Mouse (Mus musculus): ENCODE results near the gene Plcd3.
A peak's percentile ranks its signal among the peaks of the same experiment; 100 is the strongest.

The Plcd3 gene

DNA sequence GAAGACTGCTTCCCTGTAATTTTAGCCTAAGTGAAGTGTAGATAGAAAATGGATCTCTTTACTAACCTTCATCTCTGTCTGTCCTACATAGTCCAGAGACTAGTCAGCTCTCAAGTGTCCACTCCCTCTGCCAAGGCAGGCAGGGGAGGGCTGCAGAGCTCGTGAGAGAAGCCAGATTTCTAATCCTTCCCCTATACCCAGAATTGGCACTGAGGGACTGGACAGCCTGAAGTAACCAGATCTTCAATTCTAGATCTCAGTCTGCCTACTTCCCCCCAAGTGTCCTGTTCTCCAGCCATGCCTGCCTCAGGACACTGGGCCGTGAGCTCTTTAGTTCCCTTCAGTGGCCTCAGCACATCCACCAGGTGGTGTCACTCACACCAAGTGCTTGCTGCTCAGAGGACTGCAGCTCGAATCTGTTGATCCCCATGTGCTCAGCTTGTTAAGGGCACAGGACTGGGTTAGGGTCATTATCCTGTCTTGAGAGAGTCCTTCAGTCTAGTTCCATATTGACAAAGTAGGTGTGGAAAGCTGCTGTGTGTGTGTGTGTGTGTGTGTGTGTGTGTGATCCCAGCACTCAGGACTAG lies 42.9 kb downstream of the Plcd3 start:
- no peak for DNase-seq

DNA sequence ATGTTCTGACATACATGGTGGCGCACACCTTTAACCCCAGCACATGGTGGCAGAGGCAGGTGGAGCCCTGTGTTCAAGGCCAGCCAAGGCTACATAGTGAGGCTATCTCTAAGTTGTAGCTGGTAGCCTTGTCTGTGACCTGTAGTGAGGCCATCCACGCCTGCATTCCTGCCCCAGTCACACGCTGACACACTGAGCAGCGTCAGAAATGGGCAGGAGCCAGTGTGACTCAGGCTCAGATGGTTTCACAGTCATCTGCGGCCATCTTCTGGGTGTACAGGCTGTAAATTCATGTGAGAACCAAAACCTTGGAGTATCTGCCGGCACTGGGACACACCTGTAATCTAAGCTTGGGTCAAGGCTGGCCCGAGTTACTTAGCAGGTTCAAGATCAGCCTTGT lies 44.8 kb downstream of the Plcd3 start:
- no peak for DNase-seq

DNA sequence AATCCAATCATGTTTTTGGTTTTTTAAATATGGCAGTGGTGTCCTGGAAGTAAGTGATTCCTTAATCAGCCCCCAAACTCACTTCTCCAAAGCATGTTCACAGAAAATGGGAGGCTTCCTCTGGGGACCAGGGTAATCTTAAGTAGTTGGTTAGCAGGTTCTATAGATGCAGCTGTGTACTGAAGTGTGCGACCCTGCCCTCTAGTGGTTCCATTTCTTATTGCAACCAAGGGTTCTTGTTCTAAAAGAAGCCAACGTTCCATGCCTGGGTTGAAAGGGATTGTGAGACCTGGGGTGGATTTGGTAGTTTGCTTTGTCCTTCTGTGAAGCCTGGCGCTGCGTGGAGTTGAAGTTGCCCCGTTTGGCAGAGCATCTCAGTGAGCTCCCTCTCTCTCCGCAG lies 46.7 kb downstream of the Plcd3 start:
- DNase-seq = peak; percentile 87 to 91

DNA sequence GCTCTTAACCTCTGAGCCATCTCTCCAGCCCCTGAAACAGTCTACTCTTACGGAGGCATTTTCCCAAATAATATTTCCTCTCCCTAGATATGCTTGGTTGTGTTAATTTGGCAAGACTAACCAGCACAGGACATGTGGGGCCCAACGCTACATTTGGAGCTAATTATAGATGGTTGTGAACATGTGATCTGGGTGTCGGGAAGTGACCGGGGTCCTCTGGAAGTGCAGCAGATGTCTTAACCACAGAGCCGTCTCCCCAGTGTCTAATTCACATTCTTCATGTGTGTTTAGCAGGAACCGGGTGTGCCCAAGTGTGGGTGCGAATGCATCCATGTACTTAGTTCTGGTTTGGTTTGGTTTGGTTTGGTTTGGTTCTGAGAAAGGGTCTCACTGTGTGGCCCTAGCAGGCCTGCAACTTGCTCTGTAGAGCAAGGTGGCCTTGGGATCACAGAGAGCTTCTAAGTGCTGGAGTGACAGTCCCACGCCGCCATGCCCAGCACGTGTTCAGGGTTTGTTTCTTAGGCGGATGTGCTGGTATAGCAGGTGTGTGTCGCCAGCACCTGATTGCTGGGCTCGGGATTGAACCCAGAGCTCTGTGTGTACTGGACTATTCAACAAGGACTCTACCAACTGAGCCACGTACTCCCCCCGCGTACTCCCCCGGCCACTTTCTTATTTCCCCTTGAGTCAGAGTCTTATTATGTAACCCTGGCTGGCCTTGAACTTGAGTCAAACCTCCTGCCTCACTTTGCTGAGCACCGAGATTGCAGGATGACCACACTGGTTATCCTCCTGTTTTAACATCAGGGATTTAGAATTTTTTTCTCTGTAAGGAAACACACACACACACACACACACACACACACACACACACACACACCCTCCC lies 48.0 kb downstream of the Plcd3 start:
- no peak for DNase-seq

DNA sequence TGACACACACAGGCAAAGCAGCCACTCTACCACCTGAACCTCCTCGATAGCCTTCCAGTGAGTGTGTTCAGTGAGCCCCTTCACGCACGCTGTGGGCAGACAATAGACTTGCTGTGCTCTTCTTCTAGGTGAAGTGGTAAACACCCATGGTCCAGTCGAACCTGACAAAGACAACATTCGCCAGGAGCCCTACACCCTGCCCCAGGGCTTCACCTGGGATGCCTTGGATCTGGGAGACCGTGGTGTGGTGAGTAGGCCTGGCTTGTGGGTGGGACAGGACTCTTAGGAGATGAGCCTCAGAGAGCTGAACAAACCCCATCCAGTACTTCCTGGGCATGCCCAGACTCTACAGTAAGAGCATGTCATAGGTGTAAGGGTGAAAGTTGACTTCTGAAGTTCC lies 49.4 kb downstream of the Plcd3 start:
- DNase-seq = no peak

DNA sequence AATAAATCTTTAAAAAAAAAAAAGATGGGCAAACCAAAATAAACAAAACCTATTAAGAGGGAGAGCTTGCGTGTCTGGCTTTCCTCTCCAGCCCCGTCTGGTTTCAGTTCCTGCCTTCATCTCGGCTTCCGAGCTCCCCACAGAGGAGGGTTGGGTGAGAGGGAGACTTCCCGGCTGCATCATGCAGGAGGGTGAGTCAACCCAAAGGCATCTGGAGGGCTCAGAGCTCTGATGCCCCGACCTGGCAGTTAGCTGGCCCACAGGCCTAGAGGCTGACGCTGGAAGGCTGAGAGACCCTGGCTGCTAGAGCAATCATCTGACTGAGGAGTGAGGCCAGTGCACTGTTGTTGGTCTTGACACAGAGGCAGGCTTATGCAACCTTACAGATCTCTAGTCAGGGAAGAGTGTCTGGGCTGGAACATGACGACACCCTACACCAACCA lies 50.2 kb downstream of the Plcd3 start:
- no peak for DNase-seq

DNA sequence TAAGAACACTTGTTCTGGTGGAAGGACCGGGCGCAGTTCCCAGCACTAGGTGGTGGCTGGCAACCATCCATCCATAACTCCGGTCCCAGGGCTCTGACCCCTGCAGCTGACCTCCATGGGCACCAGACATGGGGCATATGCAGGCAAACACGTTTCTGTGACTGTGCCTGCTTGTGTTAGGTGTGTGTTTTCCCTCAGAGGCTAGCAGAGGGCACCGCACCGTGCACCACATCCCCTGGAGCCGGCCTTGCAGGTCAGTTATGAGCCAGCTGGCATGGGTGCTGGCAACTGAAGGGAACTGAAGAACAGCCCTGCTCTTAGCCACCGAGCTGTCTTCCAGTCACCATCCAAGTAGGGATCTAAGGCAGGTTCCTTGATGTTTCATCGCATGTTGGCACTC lies 51.3 kb downstream of the Plcd3 start:
- peak in 1 of 2 experiments; percentile 47 for DNase-seq

DNA sequence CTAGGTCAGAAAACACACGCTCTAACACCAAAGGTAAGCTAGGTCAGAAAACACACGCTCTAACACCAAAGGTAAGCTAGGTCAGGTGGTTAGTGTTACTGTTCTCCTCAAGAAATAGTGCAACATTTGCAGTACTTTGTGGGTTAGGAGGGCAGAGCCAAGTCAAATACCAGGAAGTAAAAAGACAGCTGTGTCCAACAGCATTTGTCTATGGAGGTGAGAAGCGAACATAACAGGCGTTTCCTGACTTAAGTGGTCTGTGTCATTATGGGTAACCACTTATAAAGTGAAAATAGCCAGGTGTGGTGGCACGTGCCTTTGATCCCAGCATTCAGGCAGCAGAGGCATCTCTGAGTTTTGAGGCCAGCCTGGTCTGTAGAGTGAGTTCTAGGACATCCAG lies 51.8 kb downstream of the Plcd3 start:
- DNase-seq = no peak

DNA sequence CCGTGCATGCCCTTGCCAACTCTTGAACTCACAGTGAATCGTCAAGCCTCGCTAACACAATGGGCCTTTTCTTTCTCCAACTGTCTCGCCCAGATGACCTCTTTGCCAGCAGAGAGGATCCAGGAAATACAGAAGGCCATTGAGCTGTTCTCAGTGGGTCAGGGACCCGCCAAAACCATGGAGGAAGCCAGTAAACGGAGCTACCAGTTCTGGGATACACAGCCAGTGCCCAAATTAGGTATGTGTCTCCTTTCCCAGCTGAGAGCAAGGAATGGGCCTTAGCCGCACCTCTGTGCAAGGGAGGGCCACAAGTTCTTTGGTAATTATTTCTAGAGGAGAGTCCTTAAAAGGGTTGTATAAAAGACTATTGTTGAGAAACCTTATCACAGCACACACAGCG lies 55.2 kb downstream of the Plcd3 start:
- DNase-seq = no peak

DNA sequence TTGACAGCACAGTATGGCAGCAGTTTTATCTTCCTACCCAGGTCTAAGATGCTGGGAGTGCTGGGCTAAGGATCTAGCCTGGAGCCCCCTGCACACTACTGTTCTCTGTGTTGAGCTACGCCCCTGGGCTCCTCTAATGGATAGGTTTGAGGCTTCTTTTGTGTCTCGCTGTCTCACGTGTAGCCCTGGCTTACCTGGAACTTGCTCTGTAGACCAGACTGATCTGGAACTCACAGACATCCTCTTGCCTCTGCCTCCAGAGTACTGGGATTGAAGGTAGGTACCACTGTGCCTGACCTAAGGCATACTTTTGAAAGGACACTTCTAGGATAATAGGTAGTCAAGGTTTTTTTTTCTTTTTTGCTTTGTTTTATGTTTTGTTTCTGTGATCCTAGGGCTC lies 57.5 kb downstream of the Plcd3 start:
- DNase-seq = no peak

DNA sequence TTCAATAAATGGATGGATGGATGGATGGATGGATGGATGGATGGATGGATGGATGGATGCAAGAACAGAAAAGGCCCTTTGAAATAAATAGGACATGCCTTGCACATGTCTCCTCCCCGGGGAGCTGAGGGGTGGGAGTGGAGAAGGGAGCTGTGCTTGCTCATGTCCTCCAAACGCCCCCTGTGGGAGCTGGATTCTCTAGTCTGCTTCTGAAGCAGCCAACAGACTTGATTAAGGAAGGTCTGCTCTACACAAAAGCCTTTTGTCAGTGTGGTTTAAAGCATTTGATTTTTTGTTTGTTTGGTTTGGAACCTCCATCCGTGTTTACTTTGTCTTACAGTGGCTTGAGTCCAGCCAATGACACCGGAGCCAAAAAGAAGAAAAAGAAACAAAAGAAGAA lies 58.6 kb downstream of the Plcd3 start:
- peak in 1 of 2 experiments; percentile 31 for DNase-seq

DNA sequence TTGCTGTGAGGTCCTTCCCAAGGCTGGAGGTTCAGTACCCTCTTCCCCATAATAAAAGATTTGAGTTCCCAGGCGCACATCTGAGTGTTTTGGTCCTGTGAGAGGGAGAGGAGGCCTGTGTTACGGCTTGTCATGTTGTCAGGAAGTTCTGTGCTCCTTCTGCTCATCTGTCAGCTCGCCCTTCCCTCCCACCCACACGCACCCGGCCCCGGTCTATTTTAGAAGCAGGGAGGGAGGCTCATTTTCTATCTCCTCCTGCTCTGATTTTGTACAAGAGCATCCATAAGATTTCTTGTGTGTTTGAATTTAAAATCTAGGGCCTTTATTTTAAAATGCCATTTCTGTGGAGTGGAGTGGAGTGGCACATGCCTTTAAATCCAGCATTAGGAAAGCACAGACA lies 63.4 kb downstream of the Plcd3 start:
- DNase-seq = no peak

DNA sequence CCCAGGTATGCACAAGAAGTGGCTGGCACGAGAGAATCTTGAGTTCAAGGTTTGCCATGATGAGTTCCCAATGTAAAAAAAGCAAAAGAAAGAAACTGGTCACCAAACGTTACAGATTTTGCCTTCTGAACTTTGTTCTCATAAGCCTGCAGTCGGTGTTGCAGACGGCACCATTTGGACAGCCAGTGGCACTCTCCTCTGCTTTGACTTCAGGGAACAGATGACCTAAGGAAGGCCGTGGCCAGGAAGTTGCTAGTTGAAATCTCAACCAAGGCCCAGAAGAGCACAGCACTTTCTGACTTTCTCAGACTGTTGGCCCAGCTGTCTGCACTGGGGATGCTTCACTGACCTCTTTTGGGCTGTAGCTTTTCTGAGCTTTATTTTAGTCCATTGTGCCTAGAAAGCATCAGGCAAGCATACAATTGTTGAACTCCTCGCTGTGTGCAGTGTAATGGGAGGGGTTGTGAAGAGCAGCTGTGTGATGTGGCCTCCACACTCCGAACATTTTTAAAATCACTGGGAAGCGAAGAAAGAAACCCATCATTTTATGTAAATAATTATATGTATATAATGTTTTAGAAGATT lies 64.5 kb downstream of the Plcd3 start:
- DNase-seq = no peak

DNA sequence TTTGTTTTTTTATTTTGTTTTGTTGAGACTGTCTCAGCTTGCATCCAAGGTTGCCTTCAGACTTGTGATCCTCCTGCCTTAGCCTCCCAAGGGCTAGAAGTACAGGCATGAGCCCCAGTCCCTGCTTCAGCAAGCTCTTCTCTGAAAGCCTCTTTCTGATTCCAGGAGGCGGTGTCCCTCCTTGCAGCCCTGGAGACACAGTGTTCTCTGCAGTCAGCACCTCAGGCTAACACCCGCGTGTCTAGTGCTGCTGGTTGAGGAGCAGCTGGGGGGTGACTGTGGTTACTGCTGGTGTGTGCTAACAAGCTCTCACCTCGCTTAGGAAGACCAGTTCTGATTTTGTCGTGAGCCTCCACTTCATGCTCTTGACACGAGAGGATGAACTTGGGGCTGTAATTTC lies 66.5 kb downstream of the Plcd3 start:
- no peak for DNase-seq

DNA sequence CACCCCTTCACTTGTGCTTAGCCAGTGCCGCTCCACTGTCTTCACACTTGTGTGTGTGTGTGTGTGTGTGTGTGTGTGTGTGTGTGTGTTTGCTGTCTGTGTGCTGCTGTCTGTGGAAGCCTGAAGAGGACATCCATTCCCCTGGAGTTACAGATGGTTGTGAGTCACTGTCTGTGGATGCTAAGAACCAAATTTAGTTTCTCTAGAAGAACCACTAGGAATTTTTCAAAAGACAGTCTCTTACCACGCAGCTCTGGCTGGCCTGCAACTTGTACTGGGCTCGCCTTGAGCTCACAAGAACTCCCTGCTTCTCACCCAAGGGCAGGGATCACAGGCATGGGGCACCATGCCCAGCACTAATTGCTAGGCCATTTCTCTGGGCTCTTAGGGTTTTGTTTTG lies 68.4 kb downstream of the Plcd3 start:
- no peak for DNase-seq

DNA sequence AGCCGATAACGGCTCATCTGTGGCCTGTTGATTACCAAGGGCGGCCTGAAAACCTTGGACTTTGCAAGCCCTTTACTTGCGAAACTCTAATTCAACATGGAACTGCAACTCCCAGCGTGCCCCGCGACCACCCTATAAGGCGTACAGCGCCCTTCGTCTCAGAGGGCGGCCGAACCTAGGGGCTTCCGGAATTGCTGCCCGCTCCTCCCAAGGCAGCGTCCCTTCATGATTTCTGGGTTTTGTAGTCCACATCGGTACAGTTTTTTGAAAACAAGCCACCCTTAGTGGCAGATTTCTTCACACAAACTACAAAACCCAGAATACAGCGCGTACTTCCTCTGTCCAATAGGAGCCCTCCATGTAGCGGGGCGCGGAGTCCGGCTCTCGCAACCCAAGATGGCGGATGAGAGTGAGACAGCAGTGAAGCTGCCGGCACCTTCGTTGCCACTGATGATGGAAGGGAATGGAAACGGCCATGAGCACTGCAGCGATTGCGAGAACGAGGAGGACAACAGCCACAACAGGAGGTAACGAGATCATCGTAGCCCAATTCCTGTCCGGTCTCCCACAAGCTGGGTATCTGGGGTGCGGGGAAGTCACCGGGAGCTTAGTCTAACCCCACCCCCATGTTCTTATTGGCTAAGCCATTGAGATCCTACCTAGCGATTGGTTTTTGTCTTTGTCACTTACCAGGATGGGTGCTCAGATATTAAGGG lies 73.1 kb downstream of the Plcd3 start, which contains the start of the genes Nmt1 and Dcakd:
TSS of gene Nmt1 (plus strand) at position 15 of the 716 bp plus-strand sequence.
TSS of gene Dcakd (minus strand) at position 158 of the 716 bp plus-strand sequence.
- peak; percentile 95 to 96 for DNase-seq

DNA sequence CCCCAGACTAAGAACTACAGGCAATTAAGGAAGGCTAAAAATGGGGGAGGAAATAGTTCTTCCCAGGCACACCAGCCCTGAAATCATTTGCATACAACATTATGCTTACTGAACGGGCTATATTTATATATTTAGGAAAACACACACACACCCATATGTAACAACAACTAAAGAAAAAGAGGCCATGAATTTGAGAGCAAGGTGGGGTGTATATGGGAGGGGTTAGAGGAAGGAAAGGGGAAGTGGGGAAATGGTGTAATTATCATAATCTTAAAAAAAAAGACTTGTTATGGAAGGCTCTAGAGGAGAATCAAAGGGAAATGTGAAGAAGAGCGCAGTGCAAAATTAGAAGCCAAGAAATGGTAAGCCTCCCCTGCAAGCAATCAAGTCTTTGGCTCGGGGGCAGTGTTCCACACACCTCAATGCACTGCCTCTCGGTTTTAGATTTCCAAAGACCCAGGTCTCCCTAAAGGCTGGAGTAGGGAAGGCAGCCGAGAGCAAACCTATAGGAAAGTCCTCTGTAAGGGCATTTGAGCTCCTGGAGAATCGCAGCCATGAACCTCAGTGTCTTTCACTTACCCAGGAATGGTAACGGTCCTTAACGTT lies 73.8 kb downstream of the Plcd3 start:
- no peak for DNase-seq

DNA sequence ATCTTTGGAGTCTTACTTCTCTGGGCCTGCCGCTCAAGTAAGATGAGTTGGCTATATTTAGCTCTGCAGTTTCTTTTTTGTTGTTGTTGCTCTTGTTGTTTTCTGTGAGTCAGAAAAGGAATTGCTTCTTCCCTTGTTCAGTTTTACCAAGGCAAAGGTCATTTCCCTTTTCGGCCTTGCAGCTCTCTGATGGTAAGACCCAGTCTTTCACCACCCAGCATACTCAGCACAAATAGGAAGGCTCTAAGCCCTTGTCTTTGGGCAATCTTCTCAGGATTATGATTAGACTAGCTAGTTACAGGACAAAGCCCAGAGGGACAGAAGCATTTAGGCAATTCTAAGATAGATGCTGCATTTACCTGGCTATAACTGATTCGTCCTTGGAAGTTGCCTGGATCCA lies 74.6 kb downstream of the Plcd3 start:
- DNase-seq = no peak

DNA sequence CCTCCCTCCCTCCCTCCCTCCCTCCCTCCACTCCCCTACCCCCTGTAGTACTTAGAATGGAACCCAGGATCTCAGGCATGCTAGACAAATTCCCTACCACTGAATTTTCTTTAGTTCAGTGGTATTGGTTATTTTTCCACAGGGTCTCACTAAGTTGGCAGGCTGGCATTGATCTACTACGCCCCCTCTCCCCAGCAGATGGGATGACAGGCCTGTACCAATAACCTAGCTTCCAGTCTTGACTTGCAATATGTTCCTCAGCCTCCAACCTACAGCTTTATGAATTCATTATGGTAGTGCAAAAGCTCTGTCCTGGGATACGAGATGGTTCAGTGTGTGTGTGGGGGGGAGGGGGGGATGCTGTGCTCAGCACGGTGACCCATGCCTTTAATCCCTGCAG lies 77.5 kb downstream of the Plcd3 start:
- DNase-seq = no peak

DNA sequence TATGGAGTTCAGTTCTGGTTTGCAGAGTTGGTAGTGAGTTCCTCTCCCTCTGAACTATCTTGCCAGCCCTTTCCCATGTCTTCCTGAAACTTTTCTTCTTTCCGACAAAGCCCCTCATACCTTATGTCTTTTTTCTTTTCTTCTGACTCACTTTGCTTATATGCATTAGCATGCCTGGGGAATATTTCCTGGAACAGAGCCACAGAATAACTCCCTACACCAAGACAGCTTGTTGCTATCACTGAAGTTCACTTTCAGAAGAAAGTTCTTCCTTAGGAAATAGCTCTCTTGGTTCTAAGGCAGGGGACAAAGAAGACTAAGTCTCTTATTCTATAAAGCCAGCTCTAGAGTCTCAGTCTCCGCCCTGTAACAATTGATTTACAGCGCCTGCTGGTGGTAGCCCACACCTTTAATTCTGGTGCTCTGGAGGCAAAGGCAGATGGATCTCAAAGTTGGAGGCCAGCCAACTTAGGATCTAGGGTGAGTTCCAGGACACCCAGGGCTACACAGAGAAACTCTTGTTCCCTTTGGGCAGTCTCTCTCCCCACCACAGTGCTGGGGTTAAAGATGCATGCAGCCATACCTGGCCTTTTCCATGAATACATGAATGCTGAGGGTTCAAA lies 80.6 kb downstream of the Plcd3 start:
- DNase-seq = peak; percentile 44 to 55
